Mouse (Mus musculus) heart, embryonic 15.5 days (tissue): Measurements from ENCODE around the gene Dnajc30. TPM values are rescaled to one million over a fixed set of nuclear protein-coding genes. Genes with fewer than 3 reads are reported as not detected.

ENCODE experiments used
- ATAC-seq: fragments of 200-750 bp; cut with Nextera tagmentation; replicated peaks from 2 replicates; pipeline ENCODE4 v1.8.0; 2017; ENCODE audit warnings: low read depth, moderate TSS enrichment; ENCODE audit not compliant: insufficient number of reproducible peaks, insufficient read depth, low FRiP score
- H3K27ac ChIP-seq: fragments of 300-500 bp; sonication (generic); 2 replicates; pipeline ENCODE4 v1.5.1; 2015; ENCODE audit warnings: mild to moderate bottlenecking, inconsistent platforms
- H3K27me3 ChIP-seq: fragments of 300-500 bp; sonication (generic); 2 replicates; pipeline ENCODE4 v1.6.1; 2015; ENCODE audit warnings: inconsistent platforms
- H3K36me3 ChIP-seq: fragments of 300-500 bp; sonication (generic); 2 replicates; pipeline ENCODE4 v1.6.1; 2015; ENCODE audit warnings: mild to moderate bottlenecking, inconsistent platforms
- H3K4me1 ChIP-seq: fragments of 300-500 bp; sonication (generic); replicated peaks from 2 replicates; pipeline ENCODE4 v1.6.1; 2015; ENCODE audit warnings: inconsistent platforms
- H3K4me2 ChIP-seq: fragments of 300-500 bp; sonication (generic); 2 replicates; pipeline ENCODE4 v1.6.1; 2015; ENCODE audit warnings: inconsistent platforms, mild to moderate bottlenecking, moderate library complexity
- H3K4me3 ChIP-seq: fragments of 300-500 bp; sonication (generic); 2 replicates; pipeline ENCODE4 v1.5.1; 2015; ENCODE audit warnings: mild to moderate bottlenecking, inconsistent platforms
- H3K9ac ChIP-seq: fragments of 300-500 bp; sonication (generic); 2 replicates; pipeline ENCODE4 v1.6.1; 2015; ENCODE audit warnings: mild to moderate bottlenecking, inconsistent platforms
- H3K9me3 ChIP-seq: fragments of 300-500 bp; sonication (generic); replicated peaks from 2 replicates; pipeline ENCODE4 v1.6.1; 2016; ENCODE audit warnings: inconsistent platforms
- WGBS: fragments of 180-500 bp; shearing (Covaris S2); methylation state at CpG from one replicate; pipeline ENCODE4 v1.1.7; 2015; ENCODE audit warnings: mixed read lengths; 5-methylcytosine and 5-hydroxymethylcytosine counted together
- polyA plus RNA-seq: library from polyadenylated mRNA; unstranded; fragments of >200 nt; fragmentation: Nextera tagmentation; extraction: Ambion mirVana; gene quantifications from 2 replicates; pipeline ENCODE4 v1.2.1, GENCODE M21; 2015

Dnajc30 gene
- polyA plus RNA-seq, 1 experiment from 2014 or later: 27.2 TPM

DNA sequence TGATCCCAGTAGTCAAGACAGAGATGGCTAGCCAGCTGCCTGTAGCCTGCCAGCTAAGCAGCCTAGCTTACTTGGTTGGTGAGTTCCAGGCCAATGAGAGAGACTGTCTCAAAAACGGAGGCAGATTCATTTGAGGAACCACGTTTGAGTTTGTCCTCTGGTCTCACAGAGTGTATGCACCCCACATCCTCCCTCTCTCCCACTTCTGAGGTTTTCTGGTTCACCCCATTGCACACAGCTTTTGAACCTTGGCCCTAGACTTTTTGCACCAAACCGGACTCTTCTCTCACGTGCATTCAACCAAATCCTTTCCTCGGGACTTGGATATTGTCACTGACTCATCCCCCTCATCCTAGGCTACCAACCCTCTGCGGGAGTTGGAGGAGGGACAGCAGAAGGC, 46.0 kb downstream of the Dnajc30 start:
- Histone ChIP-seq H3K9ac (no peak overlapping the region), H3K4me3 (no peak overlapping the region), H3K9me3 (no peaks in the 10 kb centered on the region), H3K27me3 (peaks cover 49% of the 10 kb centered on the region), H3K36me3 (no peaks in the 10 kb centered on the region), H3K4me2 (no peak overlapping the region), H3K27ac (no peak overlapping the region), H3K4me1 (peaks cover 19% of the 10 kb centered on the region)
- WGBS: 70% methylated on average over 6 of the region's 6 CpGs
- no peak for ATAC-seq

DNA sequence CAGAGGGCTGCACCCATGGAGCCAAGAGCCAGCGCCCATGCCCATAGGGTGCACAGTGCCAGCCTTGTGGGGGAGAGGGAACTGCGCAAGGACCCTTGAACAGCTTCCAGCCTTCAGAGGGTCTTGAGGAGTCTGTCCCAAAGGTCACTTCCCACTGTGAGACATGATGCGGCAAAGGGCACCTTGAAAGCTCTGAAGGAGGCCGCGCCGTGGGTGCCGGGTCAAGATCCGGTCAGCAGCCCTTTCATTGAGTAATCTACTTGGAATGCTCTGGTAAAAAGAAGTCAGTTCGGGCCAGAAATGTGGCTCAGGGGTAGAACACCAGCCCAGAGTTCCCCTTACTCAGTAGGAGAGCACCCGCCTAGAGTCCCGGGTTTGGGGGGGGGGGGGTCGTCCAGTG, 49.8 kb downstream of the Dnajc30 start:
- WGBS: 82% methylated on average over 12 of the region's 12 CpGs

DNA sequence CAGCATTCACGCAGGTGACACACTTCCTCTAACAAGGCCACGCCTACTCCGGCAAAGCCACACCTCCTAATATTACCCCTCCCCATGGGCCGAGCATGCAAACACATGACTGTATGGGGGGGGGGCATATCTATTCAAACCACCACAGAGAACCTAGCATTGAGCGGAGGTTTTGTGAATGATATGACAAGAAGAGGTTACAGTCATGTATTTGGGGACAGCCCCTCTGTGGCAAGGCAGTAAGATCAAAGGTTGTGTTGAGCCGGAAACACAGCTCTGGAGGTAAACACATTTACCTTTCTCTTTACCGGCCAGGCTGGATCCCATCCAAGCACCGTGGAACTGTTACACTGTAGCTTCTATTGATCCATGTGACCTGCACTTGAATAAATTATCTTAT, 51.2 kb downstream of the Dnajc30 start:
- no peak for ATAC-seq
- no peak overlapping the region for H3K4me2 ChIP-seq
- no peak overlapping the region for H3K27ac ChIP-seq
- 86% methylated on average over 8 of the region's 8 CpGs for WGBS
- no peak overlapping the region for H3K4me3 ChIP-seq
- no peaks in the 10 kb centered on the region for H3K36me3 ChIP-seq
- peaks cover 7% of the 10 kb centered on the region; the same call in 1 of the 2 replicates for H3K4me1 ChIP-seq
- H3K27me3 ChIP-seq: peaks cover 5% of the 10 kb centered on the region; the same call in 1 of the 2 replicates
- H3K9ac ChIP-seq: no peak overlapping the region
- H3K9me3 ChIP-seq: no peaks in the 10 kb centered on the region

More for the DNA sequence above, 49.8 kb downstream of the Dnajc30 start:
- peaks cover 20% of the 10 kb centered on the region for H3K27me3 ChIP-seq
- no peak overlapping the region for H3K9ac ChIP-seq
- H3K4me3 ChIP-seq: no peak overlapping the region
- no peak overlapping the region for H3K4me2 ChIP-seq
- no peaks in the 10 kb centered on the region for H3K36me3 ChIP-seq
- no peak for ATAC-seq
- H3K4me1 ChIP-seq: peaks cover 6% of the 10 kb centered on the region; the same call in 1 of the 2 replicates
- no peaks in the 10 kb centered on the region for H3K9me3 ChIP-seq
- H3K27ac ChIP-seq: no peak overlapping the region

Other genes starting within 250 kb of the Dnajc30 start
- not detected in 2 replicates for gene Tmem270, start 157.5 kb upstream of the Dnajc30 start, polyA plus RNA-seq
- gene Cldn13, start 148.7 kb upstream of the Dnajc30 start, polyA plus RNA-seq: 0.43 and 1.9 TPM in 2 replicates
- gene Mettl27, start 131.8 kb upstream of the Dnajc30 start, polyA plus RNA-seq: 6.6 and 11.7 TPM in 2 replicates
- 1.1 and 4.2 TPM in 2 replicates for gene Cldn4, start 117.3 kb upstream of the Dnajc30 start, polyA plus RNA-seq
- gene Cldn3, start 78.0 kb upstream of the Dnajc30 start, polyA plus RNA-seq: 7.7 and 18.1 TPM in 2 replicates
- 70.0 and 74.5 TPM in 2 replicates for gene Abhd11, start 55.0 kb upstream of the Dnajc30 start, polyA plus RNA-seq
- 6.2 and 10.2 TPM in 2 replicates for gene Stx1a, start 40.7 kb upstream of the Dnajc30 start, polyA plus RNA-seq
- gene Bud23, start 757 bp downstream of the Dnajc30 start, polyA plus RNA-seq: 49.4 and 68.2 TPM in 2 replicates
- gene Vps37d, start 14.1 kb downstream of the Dnajc30 start, polyA plus RNA-seq: 2.5 and 4.1 TPM in 2 replicates
- 1.4 and 2.2 TPM in 2 replicates for gene Mlxipl, start 25.7 kb downstream of the Dnajc30 start, polyA plus RNA-seq
- gene Tbl2, start 85.5 kb downstream of the Dnajc30 start, polyA plus RNA-seq: 17.2 and 20.2 TPM in 2 replicates
- 39.3 and 39.4 TPM in 2 replicates for gene Bcl7b, start 104.1 kb downstream of the Dnajc30 start, polyA plus RNA-seq
- 20.9 and 25.8 TPM in 2 replicates for gene Baz1b, start 123.1 kb downstream of the Dnajc30 start, polyA plus RNA-seq
- gene Fzd9, start 187.0 kb downstream of the Dnajc30 start, polyA plus RNA-seq: 5.0 and 7.4 TPM in 2 replicates